Mouse (Mus musculus) intestine, postnatal 0 days (tissue): ENCODE data around the gene Serpinb9. TPM values are rescaled to one million over a fixed set of nuclear protein-coding genes. Genes with fewer than 3 reads are reported as not detected.
"Not testable (repeated sequence)": the region's sequence is repeated elsewhere in the genome, so short reads cannot be mapped to it uniquely, and the experiment has no call there.

Experiments used
- ATAC-seq: fragments of 200-750 bp; cut with Nextera tagmentation; 2 replicates; pipeline ENCODE4 v1.8.0; 2017; ENCODE audit warnings: mild to moderate bottlenecking, moderate TSS enrichment, moderate library complexity
- H3K27ac ChIP-seq: fragments of 300-500 bp; sonication (generic); 2 replicates; pipeline ENCODE4 v1.5.1; 2014; ENCODE audit warnings: mild to moderate bottlenecking, low read depth, low read length, moderate library complexity
- H3K27me3 ChIP-seq: fragments of 300-500 bp; sonication (generic); replicated peaks from 2 replicates; pipeline ENCODE4 v1.6.1; 2014; ENCODE audit warnings: low read length, mixed read lengths; ENCODE audit not compliant: control insufficient read depth, insufficient read depth
- H3K36me3 ChIP-seq: fragments of 300-500 bp; sonication (generic); 2 replicates; pipeline ENCODE4 v1.6.1; 2014; ENCODE audit warnings: mild to moderate bottlenecking, moderate library complexity; ENCODE audit not compliant: control insufficient read depth, insufficient read depth
- H3K4me1 ChIP-seq: fragments of 300-500 bp; sonication (generic); replicated peaks from 2 replicates; pipeline ENCODE4 v1.6.1; 2014; ENCODE audit warnings: antibody characterized with exemption, low read length, mixed read lengths; ENCODE audit not compliant: control insufficient read depth, insufficient read depth
- H3K4me2 ChIP-seq: fragments of 300-500 bp; sonication (generic); replicated peaks from 2 replicates; pipeline ENCODE4 v1.6.1; 2014; ENCODE audit warnings: low read depth, mild to moderate bottlenecking, moderate library complexity
- H3K4me3 ChIP-seq: fragments of 300-500 bp; sonication (generic); 2 replicates; pipeline ENCODE4 v1.5.1; 2014; ENCODE audit warnings: low read depth, low read length
- H3K9ac ChIP-seq: fragments of 300-500 bp; sonication (generic); 2 replicates; pipeline ENCODE4 v1.6.1; 2014; ENCODE audit warnings: mild to moderate bottlenecking, low read depth, low read length
- H3K9me3 ChIP-seq: fragments of 300-500 bp; sonication (generic); 2 replicates; pipeline ENCODE4 v1.6.1; 2016; ENCODE audit warnings: mixed run types; ENCODE audit not compliant: control insufficient read depth
- CTCF ChIP-seq: sonication (generic); IDR thresholded peaks from 2 replicates; pipeline ENCODE4 v1.5.1; 2016; ENCODE audit warnings: low read depth, mild to moderate bottlenecking, control low read depth, antibody characterized with exemption, moderate library complexity
- WGBS: fragments of 180-500 bp; shearing (Covaris S2); extraction: QIAGEN DNeasy Blood & Tissue Kit; methylation state at CpG from one replicate; pipeline ENCODE4 v1.1.7; 2014; 5-methylcytosine and 5-hydroxymethylcytosine counted together
- polyA plus RNA-seq: library from polyadenylated mRNA; unstranded; fragments of >200 nt; fragmentation: Nextera tagmentation; extraction: Ambion mirVana; gene quantifications from 2 replicates; pipeline ENCODE4 v1.2.1, GENCODE M21; 2015

The Serpinb9 gene
- polyA plus RNA-seq, 1 experiment from 2014 or later, result 10.0 TPM

GRCm38 (mm10) chr13:33028146-33028545, 25.1 kb downstream of the Serpinb9 start:
- H3K27me3 ChIP-seq, result no peaks in the 10 kb centered on the region
- H3K36me3 ChIP-seq, result no peaks in the 10 kb centered on the region
- no peaks in the 10 kb centered on the region for H3K9me3 ChIP-seq
- H3K4me2 ChIP-seq, result no peak overlapping the region
- no peaks in the 10 kb centered on the region for H3K4me1 ChIP-seq
- H3K27ac ChIP-seq, result no peak overlapping the region
- H3K9ac ChIP-seq, result no peak overlapping the region
- H3K4me3 ChIP-seq, result no peak overlapping the region
- WGBS, result 21% methylated on average over 2 of the region's 2 CpGs
- no peak for TF ChIP-seq CTCF
- 0 out of 2 replicates have a peak, but pooled peaks have one; percentile 41 for ATAC-seq

DNA sequence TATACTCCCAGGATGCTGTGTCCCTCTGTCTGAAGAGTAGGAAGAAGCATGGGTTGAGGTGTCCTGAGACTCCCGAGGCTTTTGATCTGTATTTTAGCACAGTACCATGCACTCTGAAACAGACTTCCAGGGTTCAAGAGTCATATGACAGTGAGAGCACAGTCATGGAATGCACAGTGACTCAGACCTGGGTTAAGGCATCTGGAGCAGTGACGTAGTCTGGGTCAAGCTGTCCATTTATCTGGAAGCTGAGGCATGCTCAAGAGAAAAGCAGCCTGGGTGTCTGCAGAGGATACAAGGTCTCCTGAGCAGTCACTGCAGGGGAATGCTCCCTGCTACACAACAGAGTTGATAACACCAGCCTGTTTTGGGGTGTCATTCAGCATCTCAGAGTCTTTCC, 25.5 kb downstream of the Serpinb9 start:
- Histone ChIP-seq H3K4me1 (no peaks in the 10 kb centered on the region), H3K4me2 (no peak overlapping the region), H3K36me3 (no peaks in the 10 kb centered on the region), H3K27me3 (no peaks in the 10 kb centered on the region), H3K27ac (no peak overlapping the region), H3K4me3 (no peak overlapping the region), H3K9ac (no peak overlapping the region), H3K9me3 (no peaks in the 10 kb centered on the region)
- WGBS, result 29% methylated on average over 2 of the region's 2 CpGs
- peak; percentile 81 for ATAC-seq
- TF ChIP-seq CTCF, result no peak

- H3K27me3 ChIP-seq, H3K9ac ChIP-seq, H3K4me2 ChIP-seq, H3K4me3 ChIP-seq, H3K4me1 ChIP-seq, H3K27ac ChIP-seq, H3K36me3 ChIP-seq, H3K9me3 ChIP-seq: not testable (repeated sequence)
- peak; percentile 88 for ATAC-seq
- WGBS, result 67% methylated on average over 2 of the region's 2 CpGs
Measured at GRCm38 (mm10) chr13:33029478-33029877, 26.4 kb downstream of the Serpinb9 start.

DNA sequence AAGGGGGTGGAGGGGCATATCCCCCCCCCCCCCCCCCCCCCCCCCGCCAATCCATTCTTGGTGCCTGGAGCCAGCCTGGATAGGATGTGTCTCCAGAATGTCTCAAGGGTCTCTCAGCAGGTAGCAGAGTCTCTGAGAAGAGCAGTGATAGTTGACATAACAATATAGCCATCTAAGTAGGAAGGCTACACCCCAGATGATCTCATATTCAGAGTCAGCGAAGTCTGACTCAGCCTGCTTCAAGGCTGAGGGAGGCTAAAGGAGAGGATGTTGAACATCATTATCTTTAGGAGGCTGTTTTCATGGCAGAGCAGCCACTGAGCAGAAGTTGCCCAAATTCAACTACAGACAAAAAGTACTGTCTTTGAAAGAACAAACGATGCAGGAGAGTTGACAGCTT, 27.2 kb downstream of the Serpinb9 start:
- Histone ChIP-seq H3K27ac (no peak overlapping the region), H3K36me3 (no peaks in the 10 kb centered on the region), H3K4me3 (no peak overlapping the region), H3K9ac (no peak overlapping the region), H3K4me2 (no peak overlapping the region), H3K9me3 (no peaks in the 10 kb centered on the region), H3K4me1 (no peaks in the 10 kb centered on the region), H3K27me3 (no peaks in the 10 kb centered on the region)
- ATAC-seq, result no peak
- no peak for TF ChIP-seq CTCF
- 61% methylated on average over 3 of the region's 3 CpGs for WGBS

- Histone ChIP-seq H3K27ac (no peak overlapping the region), H3K4me1 (no peaks in the 10 kb centered on the region), H3K9ac (no peak overlapping the region), H3K36me3 (no peaks in the 10 kb centered on the region), H3K4me2 (no peak overlapping the region), H3K9me3 (no peaks in the 10 kb centered on the region), H3K4me3 (no peak overlapping the region), H3K27me3 (no peaks in the 10 kb centered on the region)
- ATAC-seq, result no peak
- no peak for TF ChIP-seq CTCF
- WGBS, result 85% methylated on average over 1 of the region's 1 CpGs
Measured at GRCm38 (mm10) chr13:33035506-33035905, 32.5 kb downstream of the Serpinb9 start.

- 94% methylated on average over 3 of the region's 3 CpGs for WGBS
- Histone ChIP-seq H3K27me3 (no peaks in the 10 kb centered on the region), H3K4me3 (no peak overlapping the region), H3K9me3 (no peaks in the 10 kb centered on the region), H3K9ac (no peak overlapping the region), H3K4me2 (no peak overlapping the region), H3K27ac (no peak overlapping the region), H3K4me1 (no peaks in the 10 kb centered on the region), H3K36me3 (no peaks in the 10 kb centered on the region)
- no peak for ATAC-seq
- no peak for TF ChIP-seq CTCF
Measured at GRCm38 (mm10) chr13:33043542-33043941, 40.5 kb downstream of the Serpinb9 start.

DNA sequence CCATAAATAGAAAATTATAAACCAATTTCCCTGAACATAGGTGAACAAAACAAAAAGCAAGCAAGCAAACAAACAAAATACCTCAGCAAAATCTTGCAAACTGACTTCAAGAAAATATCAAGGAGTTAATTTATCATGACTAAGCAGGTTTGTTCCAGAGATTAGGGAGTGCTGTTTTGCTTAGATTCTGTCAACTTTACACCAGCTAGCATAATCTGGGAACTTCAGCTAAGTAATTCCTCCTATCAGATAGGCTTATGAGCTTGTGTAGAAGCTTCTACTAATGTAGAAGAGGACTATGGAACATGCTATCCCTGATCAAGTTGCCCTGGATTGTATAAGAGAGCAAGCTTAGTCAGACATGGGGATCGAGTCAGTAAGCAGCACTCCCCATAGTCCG, 44.2 kb downstream of the Serpinb9 start:
- Histone ChIP-seq H3K4me2 (no peak overlapping the region), H3K36me3 (no peaks in the 10 kb centered on the region), H3K4me1 (no peaks in the 10 kb centered on the region), H3K4me3 (no peak overlapping the region), H3K27me3 (no peaks in the 10 kb centered on the region), H3K9ac (no peak overlapping the region), H3K27ac (no peak overlapping the region), H3K9me3 (no peaks in the 10 kb centered on the region)
- ATAC-seq, result no peak
- WGBS, result 92% methylated on average over 2 of the region's 2 CpGs
- TF ChIP-seq CTCF, result no peak
